Mouse (Mus musculus) limb, embryonic 13.5 days (tissue): ENCODE data around the gene Wfdc11. TPM values are rescaled to one million over a fixed set of nuclear protein-coding genes. Genes with fewer than 3 reads are reported as not detected.
"Not testable (repeated sequence)": the region's sequence is repeated elsewhere in the genome, so short reads cannot be mapped to it uniquely, and the experiment has no call there.

Experiments
- ATAC-seq: fragments of 200-750 bp; cut with Nextera tagmentation; 2 replicates; pipeline ENCODE4 v1.8.0; 2017; ENCODE audit warnings: low read depth, moderate number of reproducible peaks, moderate TSS enrichment; ENCODE audit not compliant: low FRiP score
- H3K27ac ChIP-seq: fragments of 300-500 bp; sonication (generic); 2 replicates; pipeline ENCODE4 v1.5.1; 2015; ENCODE audit warnings: inconsistent platforms, mild to moderate bottlenecking, moderate library complexity
- H3K27me3 ChIP-seq: fragments of 300-500 bp; sonication (generic); 2 replicates; pipeline ENCODE4 v1.6.1; 2015; ENCODE audit warnings: mild to moderate bottlenecking, inconsistent platforms
- H3K36me3 ChIP-seq: fragments of 300-500 bp; sonication (generic); 2 replicates; pipeline ENCODE4 v1.6.1; 2015; ENCODE audit warnings: inconsistent platforms, mild to moderate bottlenecking, moderate library complexity
- H3K4me1 ChIP-seq: fragments of 300-500 bp; sonication (generic); 2 replicates; pipeline ENCODE4 v1.6.1; 2015; ENCODE audit warnings: inconsistent platforms
- H3K4me2 ChIP-seq: fragments of 300-500 bp; sonication (generic); replicated peaks from 2 replicates; pipeline ENCODE4 v1.6.1; 2015; ENCODE audit warnings: inconsistent platforms, mild to moderate bottlenecking, moderate library complexity
- H3K4me3 ChIP-seq: fragments of 300-500 bp; sonication (generic); 2 replicates; pipeline ENCODE4 v1.5.1; 2015; ENCODE audit warnings: moderate library complexity, mild to moderate bottlenecking, inconsistent platforms
- H3K9ac ChIP-seq: fragments of 300-500 bp; sonication (generic); 2 replicates; pipeline ENCODE4 v1.6.1; 2015; ENCODE audit warnings: mild to moderate bottlenecking, inconsistent platforms
- H3K9me3 ChIP-seq: fragments of 300-500 bp; sonication (generic); 2 replicates; pipeline ENCODE4 v1.6.1; 2016; ENCODE audit warnings: inconsistent platforms
- WGBS: fragments of 180-500 bp; shearing (Covaris S2); methylation state at CpG from one replicate; pipeline ENCODE4 v1.1.7; 2015; 5-methylcytosine and 5-hydroxymethylcytosine counted together
- polyA plus RNA-seq: library from polyadenylated mRNA; unstranded; fragments of >200 nt; fragmentation: Nextera tagmentation; extraction: Ambion mirVana; gene quantifications from 2 replicates; pipeline ENCODE4 v1.2.1, GENCODE M21; 2015

The Wfdc11 gene
- polyA plus RNA-seq, 1 experiment from 2014 or later, result not detected

- 79% methylated on average over 4 of the region's 4 CpGs for WGBS
- Histone ChIP-seq H3K4me1 (no peaks in the 10 kb centered on the region), H3K9me3 (no peaks in the 10 kb centered on the region), H3K4me2 (no peak overlapping the region), H3K4me3 (no peak overlapping the region), H3K27me3 (no peaks in the 10 kb centered on the region), H3K9ac (no peak overlapping the region), H3K27ac (no peak overlapping the region), H3K36me3 (no peaks in the 10 kb centered on the region)
- ATAC-seq, result no peak
These were observed 52.1 kb downstream of the Wfdc11 start for GRCm38 (mm10) chr2:164621775-164622174.

GRCm38 (mm10) chr2:164619050-164619449, 54.8 kb downstream of the Wfdc11 start:
- Histone ChIP-seq H3K4me1 (no peaks in the 10 kb centered on the region), H3K27me3 (no peaks in the 10 kb centered on the region), H3K4me3 (no peak overlapping the region), H3K9me3 (no peaks in the 10 kb centered on the region), H3K36me3 (no peaks in the 10 kb centered on the region), H3K27ac (no peak overlapping the region), H3K9ac (no peak overlapping the region), H3K4me2 (no peak overlapping the region)
- WGBS, result 76% methylated on average over 5 of the region's 5 CpGs
- no peak for ATAC-seq

DNA sequence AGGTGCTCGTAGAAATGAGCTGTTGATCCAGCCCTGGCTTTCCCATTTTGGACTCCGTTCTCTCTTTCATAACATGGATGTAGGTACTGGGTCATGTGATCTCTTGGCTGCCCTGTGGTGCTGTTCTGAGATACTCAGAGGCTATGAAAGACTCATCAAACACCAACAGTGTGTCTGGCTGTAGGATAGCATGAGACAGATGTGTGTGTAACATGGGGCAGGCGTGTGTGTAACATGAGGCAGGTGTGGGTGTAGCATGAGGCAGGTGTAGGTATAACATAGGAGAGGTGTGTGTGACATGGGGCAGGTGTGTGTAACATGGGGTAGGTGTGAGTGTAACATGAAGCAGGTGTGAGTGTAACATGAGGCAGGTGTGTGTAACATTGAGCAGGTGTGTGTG, 58.5 kb downstream of the Wfdc11 start:
- Histone ChIP-seq H3K9ac (no peak overlapping the region), H3K9me3 (no peaks in the 10 kb centered on the region), H3K27ac (no peak overlapping the region), H3K4me2 (no peak overlapping the region), H3K36me3 (no peaks in the 10 kb centered on the region), H3K4me3 (no peak overlapping the region), H3K27me3 (no peaks in the 10 kb centered on the region), H3K4me1 (no peaks in the 10 kb centered on the region)
- no peak; the same call in 1 of the 2 replicates for ATAC-seq
- WGBS, result 89% methylated on average over 3 of the region's 3 CpGs

DNA sequence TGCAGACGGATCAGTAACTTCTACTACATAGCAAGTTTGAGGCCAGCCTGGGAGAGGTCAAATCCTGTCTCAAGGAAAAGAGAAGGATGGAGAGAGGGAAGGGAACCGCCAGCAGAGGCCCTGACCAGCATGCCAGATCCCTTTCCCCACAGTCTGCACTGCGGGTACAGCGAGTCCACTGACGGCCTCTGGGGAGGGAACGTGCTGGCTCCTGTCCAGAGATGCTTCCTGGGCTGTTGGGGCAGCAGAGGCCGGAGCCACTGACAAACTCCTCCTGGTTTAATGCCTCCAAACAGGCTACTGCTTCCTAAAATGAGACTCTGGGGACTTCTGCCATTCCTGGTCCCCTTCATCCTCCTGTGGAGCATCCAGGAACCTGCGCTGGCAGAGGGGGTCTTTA, 60.4 kb downstream of the Wfdc11 start, which contains the start of the genes Wfdc6b and Wfdc8:
Gene Wfdc6b (plus strand): TSS at position 52 of the 400 bp plus-strand sequence.
Gene Wfdc8 (minus strand): TSS at position 156 of the 400 bp plus-strand sequence.
- not testable (repeated sequence) for H3K4me1 ChIP-seq, H3K4me3 ChIP-seq, H3K9ac ChIP-seq, H3K9me3 ChIP-seq, H3K4me2 ChIP-seq, ATAC-seq, H3K27me3 ChIP-seq, H3K27ac ChIP-seq, H3K36me3 ChIP-seq
- WGBS, result 61% methylated on average over 8 of the region's 8 CpGs

Other genes starting within 250 kb of the Wfdc11 start
- 61.0 and 63.6 TPM in 2 replicates for gene Sdc4, start 230.2 kb downstream of the Wfdc11 start, polyA plus RNA-seq
- gene Sys1, start 217.1 kb downstream of the Wfdc11 start, polyA plus RNA-seq, result 65.2 and 66.6 TPM in 2 replicates
- 5.5 and 7.4 TPM in 2 replicates for gene Gm20458, start 213.1 kb downstream of the Wfdc11 start, polyA plus RNA-seq
- not detected in 2 replicates for gene Trp53tg5, start 200.4 kb downstream of the Wfdc11 start, polyA plus RNA-seq
- gene Dbndd2, start 188.0 kb downstream of the Wfdc11 start, polyA plus RNA-seq, result 1.4 and 2.3 TPM in 2 replicates
- gene Pigt, start 176.6 kb downstream of the Wfdc11 start, polyA plus RNA-seq, result 45.9 and 46.8 TPM in 2 replicates
- gene Wfdc2, start 111.7 kb downstream of the Wfdc11 start, polyA plus RNA-seq, result 30.4 and 36.0 TPM in 2 replicates
- not detected in 2 replicates for gene Spint3, start 100.6 kb downstream of the Wfdc11 start, polyA plus RNA-seq
- not detected in 2 replicates for gene Wfdc6a, start 88.6 kb downstream of the Wfdc11 start, polyA plus RNA-seq
- not detected in 2 replicates for gene Eppin, start 80.5 kb downstream of the Wfdc11 start, polyA plus RNA-seq
- not detected in 2 replicates for gene Wfdc6b, start 60.6 kb downstream of the Wfdc11 start, polyA plus RNA-seq
- gene Wfdc8, start 60.5 kb downstream of the Wfdc11 start, polyA plus RNA-seq, result not detected in 2 replicates
- gene Wfdc16, start 35.3 kb downstream of the Wfdc11 start, polyA plus RNA-seq, result not detected in 2 replicates
- not detected in 2 replicates for gene Wfdc10, start 18.0 kb downstream of the Wfdc11 start, polyA plus RNA-seq
- not detected in 2 replicates for gene Wfdc9, start 17.5 kb downstream of the Wfdc11 start, polyA plus RNA-seq
- gene Wfdc13, start 11.0 kb upstream of the Wfdc11 start, polyA plus RNA-seq, result 0.18 and 0.36 TPM in 2 replicates
- not detected in 2 replicates for gene Spint4, start 24.4 kb upstream of the Wfdc11 start, polyA plus RNA-seq
- not detected in 2 replicates for gene Spint5, start 41.2 kb upstream of the Wfdc11 start, polyA plus RNA-seq
- gene Wfdc3, start 71.8 kb upstream of the Wfdc11 start, polyA plus RNA-seq, result 0.69 and 0.87 TPM in 2 replicates
- gene Dnttip1, start 71.9 kb upstream of the Wfdc11 start, polyA plus RNA-seq, result 80.6 and 85.1 TPM in 2 replicates
- gene Ube2c, start 95.8 kb upstream of the Wfdc11 start, polyA plus RNA-seq, result 432 and 450 TPM in 2 replicates
- 190 and 195 TPM in 2 replicates for gene Tnnc2, start 105.9 kb upstream of the Wfdc11 start, polyA plus RNA-seq
- gene Snx21, start 111.7 kb upstream of the Wfdc11 start, polyA plus RNA-seq, result 26.3 and 27.6 TPM in 2 replicates
- gene Acot8, start 130.8 kb upstream of the Wfdc11 start, polyA plus RNA-seq, result 17.5 and 17.6 TPM in 2 replicates
- gene Zswim3, start 131.0 kb upstream of the Wfdc11 start, polyA plus RNA-seq, result 6.8 and 7.2 TPM in 2 replicates
- 17.8 and 18.2 TPM in 2 replicates for gene Zswim1, start 148.6 kb upstream of the Wfdc11 start, polyA plus RNA-seq
- not detected in 2 replicates for gene Spata25, start 154.4 kb upstream of the Wfdc11 start, polyA plus RNA-seq
- 131 and 135 TPM in 2 replicates for gene Ctsa, start 158.8 kb upstream of the Wfdc11 start, polyA plus RNA-seq
- gene Neurl2, start 159.4 kb upstream of the Wfdc11 start, polyA plus RNA-seq, result 6.7 and 7.1 TPM in 2 replicates
- 36.7 and 44.0 TPM in 2 replicates for gene Pltp, start 183.6 kb upstream of the Wfdc11 start, polyA plus RNA-seq
- 87.4 and 88.4 TPM in 2 replicates for gene Pcif1, start 205.2 kb upstream of the Wfdc11 start, polyA plus RNA-seq
- 13.5 and 15.2 TPM in 2 replicates for gene Zfp335, start 237.7 kb upstream of the Wfdc11 start, polyA plus RNA-seq